Mouse (Mus musculus) E14TG2a.4 (cell line): ENCODE data around the gene Slc35c2.

ENCODE experiments used
- CTCF ChIP-seq: conservative IDR thresholded peaks from 2 replicates; pipeline ENCODE4 v1.5.1; 2014; ENCODE audit warnings: low read length
- NANOG ChIP-seq: IDR thresholded peaks from 2 replicates; pipeline ENCODE4 v1.6.1; 2014; ENCODE audit warnings: borderline replicate concordance, low read length, mixed read lengths
- POU5F1 ChIP-seq: IDR thresholded peaks from 2 replicates; pipeline ENCODE4 v1.6.1; 2014; ENCODE audit warnings: low read length, borderline replicate concordance

DNA sequence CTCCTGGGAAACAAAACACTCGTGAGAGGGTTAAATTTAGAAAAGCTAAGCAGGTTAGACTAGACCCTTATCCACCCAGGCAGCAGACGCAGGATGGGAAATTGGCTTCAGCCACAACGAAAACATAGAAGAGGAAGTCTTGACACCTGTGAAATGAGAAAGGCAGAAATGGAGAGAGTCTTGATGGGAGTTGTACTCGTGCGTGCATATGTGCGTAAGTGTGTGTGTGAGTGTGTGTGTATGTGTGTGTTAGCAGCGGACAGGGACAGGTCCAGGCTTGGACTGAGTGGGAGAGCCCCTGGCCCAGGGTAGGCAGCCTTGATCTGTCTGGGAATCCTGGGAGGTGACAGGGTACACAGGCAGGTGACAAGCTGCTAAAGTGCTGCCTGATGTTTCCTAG lies 16.8 kb downstream of the Slc35c2 start:
- TF ChIP-seq CTCF (no peak), NANOG (no peak), POU5F1 (no peak)
